ENCODE assay signal across 17 mouse cellular contexts in genomic region chr13:47211581-47211980, GRCm38 (mm10).
"Had no signal": no experiment of that assay in that cellular context is flagged by ENCODE, and none has a peak within 500 bp of the region (broad histone marks: within the 10 kb centered on the region; RNA-seq: fewer than 3 reads in every experiment).

No protein-coding gene starts in this region.

- H3K9me3 ChIP-seq: kidney, embryonic 15.5 days; stomach, embryonic 15.5 days had no signal

- H3K9ac ChIP-seq: kidney, embryonic 15.5 days; liver, embryonic 13.5 days; midbrain, embryonic 12.5 days; neural tube, embryonic 13.5 days; stomach, embryonic 15.5 days had no signal

- H3K4me1 ChIP-seq: kidney, embryonic 15.5 days; liver, embryonic 13.5 days; midbrain, embryonic 12.5 days; neural tube, embryonic 13.5 days; stomach, embryonic 15.5 days had no signal

- ATAC-seq: midbrain, embryonic 16.5 days had no signal

- H3K27ac ChIP-seq: kidney, embryonic 15.5 days; liver, embryonic 13.5 days; midbrain, embryonic 12.5 days; neural tube, embryonic 13.5 days; stomach, embryonic 15.5 days had no signal

- DNase-seq: kidney, adult 8-10 months; kidney, postnatal 10 days; kidney, postnatal 36 days; liver, embryonic 13.5 days; lung, adult 2 months; lung, postnatal 14 days; lung, postnatal 4 days; retina, postnatal 1 day; right cerebral cortex, postnatal 25 days; spleen, adult 18-20 months; thymus, postnatal 25 days had no signal

- H3K4me2 ChIP-seq: kidney, embryonic 15.5 days; liver, embryonic 13.5 days; midbrain, embryonic 12.5 days; neural tube, embryonic 13.5 days; stomach, embryonic 15.5 days had no signal

- H3K4me3 ChIP-seq: kidney, embryonic 15.5 days; liver, embryonic 13.5 days; midbrain, embryonic 12.5 days; myocyte; neural tube, embryonic 13.5 days; stomach, embryonic 15.5 days had no signal

- H3K27me3 ChIP-seq: kidney, embryonic 15.5 days; liver, embryonic 13.5 days; midbrain, embryonic 12.5 days; neural tube, embryonic 13.5 days; stomach, embryonic 15.5 days had no signal

- H3K36me3 ChIP-seq: kidney, embryonic 15.5 days; midbrain, embryonic 12.5 days; stomach, embryonic 15.5 days had no signal
